Mouse (Mus musculus): ENCODE measurements around the gene Med17. TPM values are rescaled to one million over a fixed set of nuclear protein-coding genes. Genes with fewer than 3 reads are reported as not detected.

Gene Med17
- polyA plus RNA-seq, 1 experiment from 2014 or later = 30.9 TPM

DNA sequence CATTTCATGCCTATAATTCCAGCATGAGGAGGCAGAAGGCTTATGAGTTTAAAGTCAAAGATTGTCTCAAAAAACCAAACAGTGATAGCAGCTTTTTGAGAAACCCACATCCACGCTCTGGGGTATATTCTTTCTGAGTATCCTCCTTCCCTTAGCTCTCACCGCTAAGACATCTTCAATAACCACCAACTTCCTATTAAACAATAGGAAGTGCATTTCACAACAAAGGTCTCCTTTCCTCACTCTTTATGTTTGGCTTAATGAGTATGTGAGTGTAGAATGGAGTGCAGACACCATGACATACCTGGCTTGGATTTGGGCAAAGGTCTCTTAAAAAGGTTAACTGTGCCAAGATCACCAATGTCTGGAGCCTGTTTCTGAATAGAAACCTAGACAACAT lies 5.8 kb downstream of the Med17 start:
- H3K4me1 ChIP-seq (replicated peaks; ENCODE audit: control insufficient read depth, insufficient read depth, low read length) = peaks cover 9% of the 10 kb centered on the region
- no peak overlapping the region for H3K27ac ChIP-seq (ENCODE audit: low read length)
- ATAC-seq (ENCODE audit: low read depth) = no peak
- 90% methylated on average over 2 of the region's 2 CpGs for WGBS
- H3K4me3 ChIP-seq (ENCODE audit: low read length) = no peak overlapping the region
- H3K4me2 ChIP-seq (ENCODE audit: low read depth, low read length) = no peak overlapping the region
- H3K9me3 ChIP-seq (ENCODE audit: control insufficient read depth, low read length) = no peaks in the 10 kb centered on the region
- no peak overlapping the region for H3K9ac ChIP-seq (ENCODE audit: low read length)
- no peaks in the 10 kb centered on the region for H3K27me3 ChIP-seq (ENCODE audit: control insufficient read depth, insufficient read depth, low read depth, low read length)
- H3K36me3 ChIP-seq (ENCODE audit: control insufficient read depth, insufficient read depth, low read length) = peaks cover 48% of the 10 kb centered on the region

DNA sequence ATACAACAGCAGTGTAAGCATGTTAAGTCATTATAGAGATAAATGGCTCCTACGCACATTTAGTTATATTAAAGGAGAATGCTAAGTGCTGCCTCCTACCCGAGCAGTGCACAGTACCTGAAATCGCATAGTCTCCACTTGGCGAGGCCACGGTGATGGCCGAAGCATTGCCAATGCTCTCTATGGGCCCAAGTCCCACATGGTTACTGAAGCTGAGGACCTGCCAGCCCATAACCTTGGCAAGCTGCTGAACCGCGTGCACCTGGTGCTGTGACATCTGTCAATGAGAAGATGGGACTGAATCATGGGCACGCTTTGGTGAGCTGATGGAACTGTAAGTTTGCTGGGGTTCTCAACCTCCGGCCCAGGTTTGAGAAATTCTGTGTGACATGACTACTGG lies 16.2 kb downstream of the Med17 start:
- Histone ChIP-seq H3K9ac (ENCODE audit: low read length) (no peak overlapping the region), H3K4me1 (replicated peaks; ENCODE audit: control insufficient read depth, insufficient read depth, low read length) (no peaks in the 10 kb centered on the region), H3K9me3 (ENCODE audit: control insufficient read depth, low read length) (no peaks in the 10 kb centered on the region), H3K27ac (ENCODE audit: low read length) (no peak overlapping the region), H3K4me2 (ENCODE audit: low read depth, low read length) (no peak overlapping the region), H3K36me3 (ENCODE audit: control insufficient read depth, insufficient read depth, low read length) (peaks cover 63% of the 10 kb centered on the region), H3K27me3 (ENCODE audit: control insufficient read depth, insufficient read depth, low read depth, low read length) (no peaks in the 10 kb centered on the region), H3K4me3 (ENCODE audit: low read length) (no peak overlapping the region)
- ATAC-seq (ENCODE audit: low read depth) = no peak
- WGBS = 93% methylated on average over 10 of the region's 10 CpGs

DNA sequence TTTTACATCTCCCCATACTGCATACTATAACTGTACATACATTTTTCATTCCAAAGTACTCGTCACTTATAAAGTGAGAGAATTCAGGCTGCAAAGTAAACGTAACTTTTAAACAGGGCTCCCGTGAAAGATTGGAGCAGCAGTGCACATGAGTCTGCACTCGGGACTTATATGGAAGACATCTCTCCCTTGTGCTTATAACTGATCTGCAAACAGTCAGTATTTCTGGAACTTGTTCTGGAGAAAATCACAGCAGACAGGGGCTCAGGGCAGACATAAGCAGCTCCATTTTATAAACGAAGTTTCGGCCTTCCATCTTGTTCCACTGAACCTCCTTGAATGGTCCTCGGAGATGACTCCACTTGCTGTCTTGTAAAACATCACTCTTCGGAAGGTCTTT lies 17.8 kb downstream of the Med17 start:
- Histone ChIP-seq H3K27ac (ENCODE audit: low read length) (no peak overlapping the region), H3K9ac (ENCODE audit: low read length) (no peak overlapping the region), H3K4me2 (ENCODE audit: low read depth, low read length) (no peak overlapping the region), H3K27me3 (ENCODE audit: control insufficient read depth, insufficient read depth, low read depth, low read length) (no peaks in the 10 kb centered on the region), H3K9me3 (ENCODE audit: control insufficient read depth, low read length) (no peaks in the 10 kb centered on the region), H3K36me3 (ENCODE audit: control insufficient read depth, insufficient read depth, low read length) (peaks cover 54% of the 10 kb centered on the region), H3K4me1 (replicated peaks; ENCODE audit: control insufficient read depth, insufficient read depth, low read length) (no peaks in the 10 kb centered on the region), H3K4me3 (ENCODE audit: low read length) (no peak overlapping the region)
- ATAC-seq (ENCODE audit: low read depth) = no peak
- 84% methylated on average over 8 of the region's 8 CpGs for WGBS

GRCm38 (mm10) chr9:15256214-15256613 lies 23.5 kb downstream of the Med17 start:
- H3K9ac ChIP-seq (ENCODE audit: low read length) = no peak overlapping the region
- H3K4me1 ChIP-seq (replicated peaks; ENCODE audit: control insufficient read depth, insufficient read depth, low read length) = no peaks in the 10 kb centered on the region
- H3K27ac ChIP-seq (ENCODE audit: low read length) = no peak overlapping the region
- 76% methylated on average over 3 of the region's 3 CpGs for WGBS
- peaks cover 8% of the 10 kb centered on the region; the same call in 1 of the 2 replicates for H3K36me3 ChIP-seq (ENCODE audit: control insufficient read depth, insufficient read depth, low read length)
- no peak overlapping the region for H3K4me3 ChIP-seq (ENCODE audit: low read length)
- ATAC-seq (ENCODE audit: low read depth) = no peak
- no peak overlapping the region for H3K4me2 ChIP-seq (ENCODE audit: low read depth, low read length)
- no peaks in the 10 kb centered on the region for H3K9me3 ChIP-seq (ENCODE audit: control insufficient read depth, low read length)
- no peaks in the 10 kb centered on the region for H3K27me3 ChIP-seq (ENCODE audit: control insufficient read depth, insufficient read depth, low read depth, low read length)

GRCm38 (mm10) chr9:15254501-15254900 lies 25.2 kb downstream of the Med17 start:
- WGBS = 79% methylated on average over 7 of the region's 7 CpGs
- H3K27me3 ChIP-seq (ENCODE audit: control insufficient read depth, insufficient read depth, low read depth, low read length) = no peaks in the 10 kb centered on the region
- no peak overlapping the region for H3K9ac ChIP-seq (ENCODE audit: low read length)
- no peak overlapping the region for H3K4me2 ChIP-seq (ENCODE audit: low read depth, low read length)
- no peaks in the 10 kb centered on the region for H3K4me1 ChIP-seq (replicated peaks; ENCODE audit: control insufficient read depth, insufficient read depth, low read length)
- H3K4me3 ChIP-seq (ENCODE audit: low read length) = no peak overlapping the region
- no peaks in the 10 kb centered on the region for H3K9me3 ChIP-seq (ENCODE audit: control insufficient read depth, low read length)
- H3K36me3 ChIP-seq (ENCODE audit: control insufficient read depth, insufficient read depth, low read length) = no peaks in the 10 kb centered on the region
- ATAC-seq (ENCODE audit: low read depth) = no peak
- no peak overlapping the region for H3K27ac ChIP-seq (ENCODE audit: low read length)

- H3K4me2 ChIP-seq (ENCODE audit: low read depth, low read length) = no peak overlapping the region
- no peaks in the 10 kb centered on the region for H3K4me1 ChIP-seq (replicated peaks; ENCODE audit: control insufficient read depth, insufficient read depth, low read length)
- H3K4me3 ChIP-seq (ENCODE audit: low read length) = no peak overlapping the region
- H3K9ac ChIP-seq (ENCODE audit: low read length) = no peak overlapping the region
- WGBS = 53% methylated on average over 7 of the region's 7 CpGs
- H3K27me3 ChIP-seq (ENCODE audit: control insufficient read depth, insufficient read depth, low read depth, low read length) = no peaks in the 10 kb centered on the region
- H3K36me3 ChIP-seq (ENCODE audit: control insufficient read depth, insufficient read depth, low read length) = no peaks in the 10 kb centered on the region
- no peaks in the 10 kb centered on the region for H3K9me3 ChIP-seq (ENCODE audit: control insufficient read depth, low read length)
- no peak for ATAC-seq (ENCODE audit: low read depth)
- no peak overlapping the region for H3K27ac ChIP-seq (ENCODE audit: low read length)
Observed at GRCm38 (mm10) chr9:15252196-15252595, 27.5 kb downstream of the Med17 start.

- H3K4me1 ChIP-seq (replicated peaks; ENCODE audit: control insufficient read depth, insufficient read depth, low read length) = no peaks in the 10 kb centered on the region
- no peak overlapping the region for H3K27ac ChIP-seq (ENCODE audit: low read length)
- WGBS = 61% methylated on average over 7 of the region's 7 CpGs
- no peak overlapping the region for H3K4me2 ChIP-seq (ENCODE audit: low read depth, low read length)
- H3K9me3 ChIP-seq (ENCODE audit: control insufficient read depth, low read length) = no peaks in the 10 kb centered on the region
- H3K36me3 ChIP-seq (ENCODE audit: control insufficient read depth, insufficient read depth, low read length) = no peaks in the 10 kb centered on the region
- H3K9ac ChIP-seq (ENCODE audit: low read length) = no peak overlapping the region
- no peak for ATAC-seq (ENCODE audit: low read depth)
- H3K4me3 ChIP-seq (ENCODE audit: low read length) = no peak overlapping the region
- H3K27me3 ChIP-seq (ENCODE audit: control insufficient read depth, insufficient read depth, low read depth, low read length) = no peaks in the 10 kb centered on the region
Observed at GRCm38 (mm10) chr9:15250376-15250775, 29.4 kb downstream of the Med17 start.

DNA sequence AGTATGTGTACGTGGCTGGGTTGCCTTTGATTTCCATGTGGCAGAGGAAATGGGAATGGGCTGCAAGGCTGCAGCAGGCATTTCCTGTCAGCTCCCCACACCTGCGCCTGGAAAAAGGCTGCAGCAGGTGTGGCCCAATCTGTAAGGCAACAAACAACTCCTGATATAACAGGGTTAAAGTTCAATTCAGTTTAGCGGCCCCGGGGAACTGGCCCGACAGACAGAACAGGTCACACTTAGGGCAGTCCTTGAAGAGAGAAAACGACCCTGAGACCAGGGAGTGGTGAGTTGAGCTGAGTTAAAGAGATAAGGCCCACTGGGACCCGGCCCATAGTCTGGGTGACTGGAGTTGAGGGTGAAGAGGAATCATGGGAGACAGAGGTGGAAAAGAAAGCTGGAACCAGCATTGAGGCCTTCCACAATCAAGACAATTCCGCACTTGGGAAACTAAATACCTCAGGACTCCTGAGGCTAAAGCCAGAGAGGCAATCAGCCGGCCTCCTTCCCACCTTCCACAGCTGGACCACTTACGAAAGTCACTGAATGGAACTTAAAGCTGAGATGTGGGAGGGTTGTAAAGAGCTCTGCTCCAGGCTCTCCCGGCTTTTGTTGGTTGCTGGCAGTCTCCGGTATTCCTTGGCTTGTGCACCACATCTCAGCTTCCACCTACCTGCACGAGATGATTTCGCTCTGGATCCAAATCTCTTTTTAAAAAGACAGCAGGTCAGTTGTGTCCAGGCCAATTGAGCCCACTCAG lies 34.2 kb downstream of the Med17 start:
- Histone ChIP-seq H3K27me3 (ENCODE audit: control insufficient read depth, insufficient read depth, low read depth, low read length) (no peaks in the 10 kb centered on the region), H3K4me3 (ENCODE audit: low read length) (no peak overlapping the region), H3K4me1 (replicated peaks; ENCODE audit: control insufficient read depth, insufficient read depth, low read length) (no peaks in the 10 kb centered on the region), H3K9ac (ENCODE audit: low read length) (no peak overlapping the region), H3K36me3 (ENCODE audit: control insufficient read depth, insufficient read depth, low read length) (no peaks in the 10 kb centered on the region), H3K27ac (ENCODE audit: low read length) (no peak overlapping the region), H3K4me2 (ENCODE audit: low read depth, low read length) (no peak overlapping the region), H3K9me3 (ENCODE audit: control insufficient read depth, low read length) (no peaks in the 10 kb centered on the region)
- ATAC-seq (ENCODE audit: low read depth) = no peak
- 54% methylated on average over 14 of the region's 14 CpGs for WGBS

GRCm38 (mm10) chr9:15242130-15242529 lies 37.6 kb downstream of the Med17 start:
- no peak overlapping the region for H3K4me2 ChIP-seq (ENCODE audit: low read depth, low read length)
- no peak overlapping the region for H3K4me3 ChIP-seq (ENCODE audit: low read length)
- no peaks in the 10 kb centered on the region for H3K36me3 ChIP-seq (ENCODE audit: control insufficient read depth, insufficient read depth, low read length)
- H3K27ac ChIP-seq (ENCODE audit: low read length) = no peak overlapping the region
- H3K4me1 ChIP-seq (replicated peaks; ENCODE audit: control insufficient read depth, insufficient read depth, low read length) = peaks cover 15% of the 10 kb centered on the region
- no peak for ATAC-seq (ENCODE audit: low read depth)
- H3K9me3 ChIP-seq (ENCODE audit: control insufficient read depth, low read length) = no peaks in the 10 kb centered on the region
- no peak overlapping the region for H3K9ac ChIP-seq (ENCODE audit: low read length)
- no peaks in the 10 kb centered on the region for H3K27me3 ChIP-seq (ENCODE audit: control insufficient read depth, insufficient read depth, low read depth, low read length)
- WGBS = 82% methylated on average over 1 of the region's 1 CpGs

DNA sequence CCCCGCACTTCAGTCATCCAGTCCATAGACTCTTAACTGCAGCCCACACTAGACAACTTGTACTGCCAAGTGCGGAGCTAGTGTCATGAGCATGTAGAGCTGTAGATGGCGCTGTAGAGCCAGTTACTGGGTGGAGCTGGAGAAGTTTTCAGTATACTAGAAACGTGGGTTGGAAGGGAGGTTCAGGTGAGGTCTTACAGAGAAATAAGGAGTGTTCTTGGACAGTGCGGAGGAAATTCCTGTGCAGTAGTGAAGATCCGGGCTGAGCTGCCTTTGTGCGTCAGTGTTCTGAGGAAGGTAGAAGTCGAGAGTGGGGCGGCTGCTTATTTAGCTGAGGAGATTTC lies 38.2 kb downstream of the Med17 start:
- H3K9ac ChIP-seq (ENCODE audit: low read length) = no peak overlapping the region
- ATAC-seq (ENCODE audit: low read depth) = peak; percentile 6; the same call in 1 of the 2 replicates
- H3K4me3 ChIP-seq (ENCODE audit: low read length) = no peak overlapping the region
- H3K4me1 ChIP-seq (replicated peaks; ENCODE audit: control insufficient read depth, insufficient read depth, low read length) = peaks cover 15% of the 10 kb centered on the region
- no peaks in the 10 kb centered on the region for H3K36me3 ChIP-seq (ENCODE audit: control insufficient read depth, insufficient read depth, low read length)
- H3K27ac ChIP-seq (ENCODE audit: low read length) = no peak overlapping the region
- no peaks in the 10 kb centered on the region for H3K9me3 ChIP-seq (ENCODE audit: control insufficient read depth, low read length)
- 34% methylated on average over 9 of the region's 9 CpGs for WGBS
- no peaks in the 10 kb centered on the region for H3K27me3 ChIP-seq (ENCODE audit: control insufficient read depth, insufficient read depth, low read depth, low read length)
- no peak overlapping the region for H3K4me2 ChIP-seq (ENCODE audit: low read depth, low read length)

Data from lung, embryonic 16.5 days (tissue).